Mouse (Mus musculus) CH12.LX (cell line): Measurements from ENCODE around the gene Tbc1d16.

Source experiments
- CTCF ChIP-seq, 2 experiments: IDR thresholded peaks in 1 of 2; conservative IDR thresholded peaks in 1 of 2; 2 replicates each; pipeline ENCODE4 v1.5.1; 2011 to 2012; ENCODE audit warnings: low read depth in 2 of 2, low read length in 2 of 2, improper control_type of control experiment in 1 of 2, inconsistent platforms in 1 of 2, mild to moderate bottlenecking in 1 of 2, moderate library complexity in 1 of 2
- ELF1 ChIP-seq: IDR thresholded peaks from 2 replicates; pipeline ENCODE4 v1.6.1; 2014; ENCODE audit warnings: low read depth, mild to moderate bottlenecking, inconsistent platforms, low read length, improper control_type of control experiment
- EP300 ChIP-seq: IDR thresholded peaks from 2 replicates; pipeline ENCODE4 v1.6.1; 2011; ENCODE audit warnings: low read length, improper control_type of control experiment
- POLR2A ChIP-seq: IDR thresholded peaks from 2 replicates; pipeline ENCODE4 v1.6.1; 2011; ENCODE audit warnings: low read depth, mild to moderate bottlenecking, improper control_type of control experiment, low read length

- TF ChIP-seq EP300 (no peak), ELF1 (no peak), POLR2A (no peak), CTCF (conservative IDR thresholded peaks at IDR 0.05 in 1 of 2, IDR thresholded peaks at IDR 0.05 in 1 of 2; ENCODE audit: low read depth in 2 of 2, low read length in 2 of 2) (no peak)
Observed at GRCm38 (mm10) chr11:119147153-119147552, 81.1 kb downstream of the Tbc1d16 start.
